Mouse (Mus musculus) hindbrain, embryonic 15.5 days (tissue): ENCODE measurements around the gene Ppil6. TPM values are rescaled to one million over a fixed set of nuclear protein-coding genes. Genes with fewer than 3 reads are reported as not detected.

Experiments
- ATAC-seq: fragments of 200-750 bp; cut with Nextera tagmentation; 2 replicates; pipeline ENCODE4 v1.8.0; 2017; ENCODE audit warnings: low read depth, moderate number of reproducible peaks, moderate TSS enrichment; ENCODE audit not compliant: low FRiP score
- H3K27ac ChIP-seq: fragments of 300-500 bp; sonication (generic); replicated peaks from 2 replicates; pipeline ENCODE4 v1.5.1; 2015; ENCODE audit warnings: mild to moderate bottlenecking, inconsistent platforms
- H3K27me3 ChIP-seq: fragments of 300-500 bp; sonication (generic); 2 replicates; pipeline ENCODE4 v1.6.1; 2015; ENCODE audit warnings: control low read depth, inconsistent platforms
- H3K36me3 ChIP-seq: fragments of 300-500 bp; sonication (generic); 2 replicates; pipeline ENCODE4 v1.6.1; 2015; ENCODE audit warnings: control low read depth, inconsistent platforms
- H3K4me1 ChIP-seq: fragments of 300-500 bp; sonication (generic); replicated peaks from 2 replicates; pipeline ENCODE4 v1.6.1; 2015; ENCODE audit warnings: control low read depth, inconsistent platforms
- H3K4me2 ChIP-seq: fragments of 300-500 bp; sonication (generic); 2 replicates; pipeline ENCODE4 v1.6.1; 2015; ENCODE audit warnings: moderate library complexity, mild to moderate bottlenecking, inconsistent platforms
- H3K4me3 ChIP-seq: fragments of 300-500 bp; sonication (generic); 2 replicates; pipeline ENCODE4 v1.5.1; 2015; ENCODE audit warnings: mild to moderate bottlenecking, inconsistent platforms
- H3K9ac ChIP-seq: fragments of 300-500 bp; sonication (generic); 2 replicates; pipeline ENCODE4 v1.6.1; 2015; ENCODE audit warnings: inconsistent platforms
- H3K9me3 ChIP-seq: fragments of 300-500 bp; sonication (generic); 2 replicates; pipeline ENCODE4 v1.6.1; 2016; ENCODE audit warnings: control low read depth, inconsistent platforms
- WGBS: fragments of 180-500 bp; shearing (Covaris S2); methylation state at CpG from one replicate; pipeline ENCODE4 v1.1.7; 2015; 5-methylcytosine and 5-hydroxymethylcytosine counted together
- polyA plus RNA-seq: library from polyadenylated mRNA; unstranded; fragments of >200 nt; fragmentation: Nextera tagmentation; extraction: Ambion mirVana; gene quantifications from 2 replicates; pipeline ENCODE4 v1.2.1, GENCODE M21; 2015

Gene Ppil6
- polyA plus RNA-seq, 1 experiment from 2014 or later: 4.5 TPM

GRCm38 (mm10) chr10:41467325-41467724, 22.9 kb upstream of the Ppil6 start:
- H3K27me3 ChIP-seq: no peaks in the 10 kb centered on the region
- ATAC-seq: no peak
- no peak overlapping the region for H3K9ac ChIP-seq
- H3K4me2 ChIP-seq: no peak overlapping the region
- H3K4me3 ChIP-seq: no peak overlapping the region
- WGBS: 26% methylated on average over 6 of the region's 6 CpGs
- H3K9me3 ChIP-seq: no peaks in the 10 kb centered on the region
- no peaks in the 10 kb centered on the region for H3K4me1 ChIP-seq
- no peak overlapping the region for H3K27ac ChIP-seq
- H3K36me3 ChIP-seq: peaks cover 21% of the 10 kb centered on the region

GRCm38 (mm10) chr10:41470693-41471092, 19.5 kb upstream of the Ppil6 start:
- Histone ChIP-seq H3K4me3 (no peak overlapping the region), H3K9me3 (no peaks in the 10 kb centered on the region), H3K27me3 (no peaks in the 10 kb centered on the region), H3K4me2 (no peak overlapping the region), H3K27ac (no peak overlapping the region), H3K36me3 (0 out of 2 replicates have a peak, but pooled peaks cover 8% of the 10 kb centered on the region), H3K9ac (no peak overlapping the region), H3K4me1 (peaks cover under 1% of the 10 kb centered on the region)
- ATAC-seq: no peak
- 80% methylated on average over 3 of the region's 3 CpGs for WGBS

GRCm38 (mm10) chr10:41472534-41472933, 17.7 kb upstream of the Ppil6 start:
- ATAC-seq: no peak
- no peaks in the 10 kb centered on the region for H3K9me3 ChIP-seq
- no peaks in the 10 kb centered on the region for H3K27me3 ChIP-seq
- H3K36me3 ChIP-seq: 0 out of 2 replicates have a peak, but pooled peaks cover 6% of the 10 kb centered on the region
- no peak overlapping the region for H3K4me3 ChIP-seq
- no peak overlapping the region for H3K9ac ChIP-seq
- no peak overlapping the region for H3K4me2 ChIP-seq
- no peak overlapping the region for H3K27ac ChIP-seq
- H3K4me1 ChIP-seq: peaks cover 19% of the 10 kb centered on the region

- Histone ChIP-seq H3K36me3 (0 out of 2 replicates have a peak, but pooled peaks cover 6% of the 10 kb centered on the region), H3K9me3 (no peaks in the 10 kb centered on the region), H3K27me3 (no peaks in the 10 kb centered on the region), H3K4me3 (no peak overlapping the region), H3K9ac (no peak overlapping the region), H3K4me1 (peaks cover 24% of the 10 kb centered on the region), H3K4me2 (no peak overlapping the region), H3K27ac (no peak overlapping the region)
- 76% methylated on average over 5 of the region's 5 CpGs for WGBS
- no peak for ATAC-seq
Observed at GRCm38 (mm10) chr10:41472962-41473481, 17.2 kb upstream of the Ppil6 start.

- no peaks in the 10 kb centered on the region for H3K27me3 ChIP-seq
- no peaks in the 10 kb centered on the region for H3K9me3 ChIP-seq
- ATAC-seq: no peak
- no peak overlapping the region for H3K4me2 ChIP-seq
- peaks cover 24% of the 10 kb centered on the region for H3K4me1 ChIP-seq
- no peaks in the 10 kb centered on the region for H3K36me3 ChIP-seq
- H3K27ac ChIP-seq: no peak overlapping the region
- 84% methylated on average over 6 of the region's 6 CpGs for WGBS
- no peak overlapping the region for H3K4me3 ChIP-seq
- no peak overlapping the region for H3K9ac ChIP-seq
Observed at GRCm38 (mm10) chr10:41473782-41474468, 16.3 kb upstream of the Ppil6 start.

GRCm38 (mm10) chr10:41474981-41475391, 15.3 kb upstream of the Ppil6 start:
- Histone ChIP-seq H3K4me2 (no peak overlapping the region), H3K4me1 (peaks cover 24% of the 10 kb centered on the region), H3K9ac (no peak overlapping the region), H3K9me3 (no peaks in the 10 kb centered on the region), H3K36me3 (no peaks in the 10 kb centered on the region), H3K27me3 (no peaks in the 10 kb centered on the region), H3K4me3 (no peak overlapping the region), H3K27ac (no peak overlapping the region)
- 89% methylated on average over 1 of the region's 1 CpGs for WGBS
- ATAC-seq: no peak

GRCm38 (mm10) chr10:41476171-41477017, 13.8 kb upstream of the Ppil6 start, which contains the start of gene Mical1:
Gene Mical1 (plus strand): TSS chr10:41476314.
- ATAC-seq: peak; percentile 68; the same call in 1 of the 2 replicates
- under 1% methylated on average over 35 of the region's 35 CpGs for WGBS
- peak within 1 kb of the TSS; percentile 97 for H3K4me2 ChIP-seq
- peaks cover 27% of the 10 kb centered on the region for H3K4me1 ChIP-seq
- H3K27me3 ChIP-seq: no peaks in the 10 kb centered on the region
- H3K9ac ChIP-seq: peak within 1 kb of the TSS; percentile 63
- H3K36me3 ChIP-seq: no peaks in the 10 kb centered on the region
- peak within 1 kb of the TSS; percentile 55 for H3K4me3 ChIP-seq
- H3K27ac ChIP-seq: peak within 1 kb of the TSS; percentile 81
- H3K9me3 ChIP-seq: no peaks in the 10 kb centered on the region

- WGBS: under 1% methylated on average over 9 of the region's 9 CpGs
- H3K4me1 ChIP-seq: peaks cover 28% of the 10 kb centered on the region
- H3K36me3 ChIP-seq: no peaks in the 10 kb centered on the region
- peak overlapping the region; percentile 63 for H3K9ac ChIP-seq
- ATAC-seq: 0 out of 2 replicates have a peak, but pooled peaks have one; percentile 0
- peak overlapping the region; percentile 81 for H3K27ac ChIP-seq
- peak overlapping the region; percentile 97 for H3K4me2 ChIP-seq
- no peaks in the 10 kb centered on the region for H3K27me3 ChIP-seq
- peak overlapping the region; percentile 55 for H3K4me3 ChIP-seq
- no peaks in the 10 kb centered on the region for H3K9me3 ChIP-seq
Observed at GRCm38 (mm10) chr10:41477018-41477277, 13.3 kb upstream of the Ppil6 start.

GRCm38 (mm10) chr10:41477278-41478181, 12.7 kb upstream of the Ppil6 start:
- Histone ChIP-seq H3K4me2 (peak overlapping the region; percentile 97), H3K4me1 (peaks cover 28% of the 10 kb centered on the region), H3K4me3 (peak overlapping the region; percentile 55), H3K36me3 (no peaks in the 10 kb centered on the region), H3K27ac (peak overlapping the region; percentile 81), H3K9me3 (no peaks in the 10 kb centered on the region), H3K9ac (peak overlapping the region; percentile 63), H3K27me3 (no peaks in the 10 kb centered on the region)
- WGBS: 3% methylated on average over 20 of the region's 20 CpGs
- ATAC-seq: peak; percentile 72

- no peak overlapping the region for H3K4me2 ChIP-seq
- no peak overlapping the region for H3K27ac ChIP-seq
- H3K27me3 ChIP-seq: no peaks in the 10 kb centered on the region
- no peak overlapping the region for H3K9ac ChIP-seq
- no peaks in the 10 kb centered on the region for H3K9me3 ChIP-seq
- WGBS: 87% methylated on average over 3 of the region's 3 CpGs
- ATAC-seq: no peak
- no peak overlapping the region for H3K4me3 ChIP-seq
- H3K4me1 ChIP-seq: peaks cover 28% of the 10 kb centered on the region
- H3K36me3 ChIP-seq: no peaks in the 10 kb centered on the region; the same call in 1 of the 2 replicates
Observed at GRCm38 (mm10) chr10:41479961-41480360, 10.3 kb upstream of the Ppil6 start.
